Mouse (Mus musculus): ENCODE results near the gene Fto.

GRCm38 (mm10) chr8:91613603-91614002, 300.3 kb downstream of the Fto start:
- no peak for TF ChIP-seq CTCF (IDR thresholded peaks at IDR 0.05; ENCODE audit: insufficient read depth, low read length)
- TF ChIP-seq POLR2A (IDR thresholded peaks at IDR 0.05; ENCODE audit: borderline replicate concordance, extremely low read depth, low read depth, low read length): no peak

Data from lung, adult 2 months (tissue).